Mouse (Mus musculus): ENCODE data around the gene Gm5678. TPM values are rescaled to one million over a fixed set of nuclear protein-coding genes. Genes with fewer than 3 reads are reported as not detected.
A peak's percentile ranks its signal among the peaks of the same experiment; 100 is the strongest.

The Gm5678 gene
- polyA plus RNA-seq, 1 experiment from 2014 or later, result not detected

DNA sequence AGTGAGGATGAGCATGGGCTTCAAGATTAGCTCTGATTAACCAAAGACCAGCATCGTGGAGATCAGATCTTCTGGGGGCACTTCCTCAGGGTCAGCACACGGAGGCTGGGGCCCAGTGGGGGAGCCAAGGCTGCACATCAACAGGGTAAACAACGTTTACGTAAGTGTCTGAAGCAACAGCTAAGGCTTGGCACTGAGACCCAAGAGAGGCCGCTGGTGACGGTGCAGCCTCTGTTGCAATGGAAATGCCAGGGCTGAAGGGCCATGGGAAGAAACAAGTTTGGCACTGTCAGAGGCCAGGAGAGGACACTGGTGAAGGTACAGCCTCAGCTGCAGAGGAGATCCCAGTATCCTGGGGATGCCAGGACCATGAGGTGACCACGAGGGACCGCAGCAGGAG, 34.5 kb upstream of the Gm5678 start:
- no peak overlapping the region for H3K4me3 ChIP-seq
- H3K4me2 ChIP-seq, result no peak overlapping the region
- no peak overlapping the region for H3K27ac ChIP-seq (replicated peaks)
- peaks cover under 1% of the 10 kb centered on the region for H3K4me1 ChIP-seq
- H3K9me3 ChIP-seq, result no peaks in the 10 kb centered on the region
- H3K27me3 ChIP-seq (replicated peaks), result no peaks in the 10 kb centered on the region
- 87% methylated on average over 8 of the region's 8 CpGs for WGBS
- peaks cover 61% of the 10 kb centered on the region for H3K36me3 ChIP-seq
- no peak for ATAC-seq (ENCODE audit: extremely low read depth, insufficient number of reproducible peaks, low FRiP score, low TSS enrichment)
- no peak overlapping the region for H3K9ac ChIP-seq

DNA sequence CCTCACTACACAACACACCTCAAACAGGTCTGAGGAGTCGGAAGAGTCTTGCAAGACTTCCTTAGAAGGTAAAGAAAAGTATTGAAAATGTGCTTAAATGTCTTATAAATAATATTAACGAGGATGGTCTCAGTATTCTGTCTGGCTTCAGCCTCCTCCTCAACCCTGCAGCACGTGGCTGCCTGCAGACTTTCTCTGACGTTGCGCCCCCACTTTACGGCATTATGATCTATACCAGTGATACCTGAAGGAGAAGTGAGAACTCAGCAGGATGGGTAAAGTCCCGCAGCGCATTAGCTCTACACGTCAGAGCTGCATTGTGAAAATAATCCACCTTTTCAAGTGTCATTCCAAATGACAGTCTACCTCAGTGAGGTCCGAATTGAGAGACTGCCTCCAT, 33.4 kb upstream of the Gm5678 start:
- Histone ChIP-seq H3K9me3 (no peaks in the 10 kb centered on the region), H3K4me2 (no peak overlapping the region), H3K9ac (no peak overlapping the region), H3K4me3 (no peak overlapping the region), H3K4me1 (no peaks in the 10 kb centered on the region), H3K36me3 (peaks cover 65% of the 10 kb centered on the region), H3K27ac (replicated peaks) (no peak overlapping the region), H3K27me3 (replicated peaks) (no peaks in the 10 kb centered on the region)
- 91% methylated on average over 10 of the region's 10 CpGs for whole genome bisulfite sequencing
- no peak for ATAC-seq (ENCODE audit: extremely low read depth, insufficient number of reproducible peaks, low FRiP score, low TSS enrichment)

DNA sequence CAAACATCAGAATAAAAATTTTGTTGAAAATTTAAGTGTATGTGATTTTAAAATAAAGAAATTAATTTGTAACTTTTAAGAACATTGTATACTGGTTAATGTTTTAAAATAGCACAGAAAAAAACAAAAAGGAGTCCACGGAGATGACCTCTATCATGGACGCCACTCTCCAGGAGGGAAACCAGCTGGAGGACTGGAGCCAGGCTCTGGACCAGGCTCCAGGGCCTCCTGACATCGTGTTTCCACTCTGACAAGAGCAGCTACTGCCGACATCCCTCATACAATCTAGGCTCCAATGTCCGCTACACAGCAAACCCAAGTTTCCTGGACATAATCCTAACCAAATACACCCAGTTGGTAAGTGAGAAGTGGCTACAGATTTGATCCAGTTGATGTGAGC, 32.1 kb upstream of the Gm5678 start:
- no peak overlapping the region for H3K27ac ChIP-seq (replicated peaks)
- no peak for ATAC-seq (ENCODE audit: extremely low read depth, insufficient number of reproducible peaks, low FRiP score, low TSS enrichment)
- H3K27me3 ChIP-seq (replicated peaks), result no peaks in the 10 kb centered on the region
- WGBS, result 75% methylated on average over 5 of the region's 5 CpGs
- no peak overlapping the region for H3K4me3 ChIP-seq
- H3K4me1 ChIP-seq, result no peaks in the 10 kb centered on the region
- H3K36me3 ChIP-seq, result peaks cover 52% of the 10 kb centered on the region
- no peak overlapping the region for H3K9ac ChIP-seq
- H3K4me2 ChIP-seq, result no peak overlapping the region
- H3K9me3 ChIP-seq, result no peaks in the 10 kb centered on the region

DNA sequence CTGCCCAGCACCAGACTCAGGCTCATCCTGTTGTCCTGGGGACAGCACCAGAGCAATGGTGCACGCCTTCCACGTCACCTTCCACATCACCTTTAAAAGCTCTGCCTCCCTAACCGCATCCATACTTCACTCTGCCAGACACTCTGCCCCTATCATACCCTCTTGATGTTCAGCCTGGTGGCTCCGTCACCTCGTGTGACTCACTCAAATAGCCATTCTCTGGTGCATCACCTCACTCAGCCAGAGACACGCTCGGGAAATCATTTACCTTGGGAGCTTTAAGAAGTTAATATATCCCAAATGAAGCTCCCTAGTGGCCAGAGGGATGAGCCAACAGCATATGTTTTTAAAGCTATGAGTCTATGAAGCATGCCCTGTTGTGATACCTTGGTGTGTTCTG, 31.1 kb upstream of the Gm5678 start:
- Histone ChIP-seq H3K27me3 (replicated peaks) (no peaks in the 10 kb centered on the region), H3K36me3 (peaks cover 47% of the 10 kb centered on the region), H3K27ac (replicated peaks) (no peak overlapping the region), H3K9me3 (no peaks in the 10 kb centered on the region), H3K9ac (no peak overlapping the region), H3K4me1 (no peaks in the 10 kb centered on the region), H3K4me2 (no peak overlapping the region), H3K4me3 (no peak overlapping the region)
- no peak for ATAC-seq (ENCODE audit: extremely low read depth, insufficient number of reproducible peaks, low FRiP score, low TSS enrichment)
- 88% methylated on average over 7 of the region's 7 CpGs for WGBS

DNA sequence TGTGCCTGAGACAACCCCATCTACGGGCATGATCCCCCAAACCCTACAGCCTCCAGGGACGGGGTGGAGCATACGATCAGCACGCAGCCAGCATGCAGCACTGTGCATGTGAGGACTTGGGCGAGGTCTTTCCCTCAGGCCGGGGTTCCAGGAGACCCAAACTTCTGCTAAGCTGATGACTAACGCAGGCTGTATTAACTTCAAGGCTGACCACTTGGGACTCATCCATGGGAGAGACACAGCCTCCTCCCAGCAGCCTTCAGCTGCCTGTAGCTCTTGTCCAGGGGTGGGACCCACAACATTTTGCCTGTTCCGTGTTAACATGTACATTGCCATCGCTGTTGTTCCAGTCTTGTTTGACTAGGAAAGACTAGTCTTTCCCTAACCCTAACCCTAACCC, 30.3 kb upstream of the Gm5678 start:
- no peaks in the 10 kb centered on the region for H3K4me1 ChIP-seq
- WGBS, result 93% methylated on average over 9 of the region's 9 CpGs

DNA sequence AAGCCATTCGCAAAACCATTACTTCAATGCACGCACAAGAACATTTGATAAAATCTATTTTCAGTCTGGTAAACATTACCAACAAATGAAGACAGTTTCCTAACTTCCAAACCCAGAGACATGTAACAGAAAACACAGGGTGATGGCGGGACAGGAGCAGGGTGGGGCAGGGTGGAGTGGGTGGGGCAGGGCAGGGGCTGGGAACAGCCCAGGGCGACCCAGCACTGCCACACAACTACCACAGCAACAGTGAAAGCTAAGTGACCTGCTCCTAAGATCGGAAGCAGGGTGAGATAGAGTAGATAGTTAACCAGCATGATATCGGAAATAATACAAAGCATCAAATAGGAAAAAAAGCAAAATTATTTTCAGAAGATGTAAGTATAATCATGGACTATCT, 28.4 kb upstream of the Gm5678 start:
- H3K27me3 ChIP-seq (replicated peaks), result no peaks in the 10 kb centered on the region
- H3K4me3 ChIP-seq, result no peak overlapping the region
- no peak overlapping the region for H3K4me2 ChIP-seq
- 82% methylated on average over 6 of the region's 6 CpGs for WGBS
- ATAC-seq (ENCODE audit: extremely low read depth, insufficient number of reproducible peaks, low FRiP score, low TSS enrichment), result no peak
- no peaks in the 10 kb centered on the region for H3K9me3 ChIP-seq
- H3K9ac ChIP-seq, result no peak overlapping the region
- H3K4me1 ChIP-seq, result peaks cover 4% of the 10 kb centered on the region
- no peak overlapping the region for H3K27ac ChIP-seq (replicated peaks)
- peaks cover 33% of the 10 kb centered on the region for H3K36me3 ChIP-seq

More for the DNA sequence above, 30.3 kb upstream of the Gm5678 start:
- H3K27me3 ChIP-seq (replicated peaks), result no peaks in the 10 kb centered on the region
- no peaks in the 10 kb centered on the region for H3K9me3 ChIP-seq
- no peak overlapping the region for H3K4me3 ChIP-seq
- ATAC-seq (ENCODE audit: extremely low read depth, insufficient number of reproducible peaks, low FRiP score, low TSS enrichment), result no peak
- H3K36me3 ChIP-seq, result peaks cover 46% of the 10 kb centered on the region
- no peak overlapping the region for H3K9ac ChIP-seq
- H3K27ac ChIP-seq (replicated peaks), result no peak overlapping the region
- no peak overlapping the region for H3K4me2 ChIP-seq

DNA sequence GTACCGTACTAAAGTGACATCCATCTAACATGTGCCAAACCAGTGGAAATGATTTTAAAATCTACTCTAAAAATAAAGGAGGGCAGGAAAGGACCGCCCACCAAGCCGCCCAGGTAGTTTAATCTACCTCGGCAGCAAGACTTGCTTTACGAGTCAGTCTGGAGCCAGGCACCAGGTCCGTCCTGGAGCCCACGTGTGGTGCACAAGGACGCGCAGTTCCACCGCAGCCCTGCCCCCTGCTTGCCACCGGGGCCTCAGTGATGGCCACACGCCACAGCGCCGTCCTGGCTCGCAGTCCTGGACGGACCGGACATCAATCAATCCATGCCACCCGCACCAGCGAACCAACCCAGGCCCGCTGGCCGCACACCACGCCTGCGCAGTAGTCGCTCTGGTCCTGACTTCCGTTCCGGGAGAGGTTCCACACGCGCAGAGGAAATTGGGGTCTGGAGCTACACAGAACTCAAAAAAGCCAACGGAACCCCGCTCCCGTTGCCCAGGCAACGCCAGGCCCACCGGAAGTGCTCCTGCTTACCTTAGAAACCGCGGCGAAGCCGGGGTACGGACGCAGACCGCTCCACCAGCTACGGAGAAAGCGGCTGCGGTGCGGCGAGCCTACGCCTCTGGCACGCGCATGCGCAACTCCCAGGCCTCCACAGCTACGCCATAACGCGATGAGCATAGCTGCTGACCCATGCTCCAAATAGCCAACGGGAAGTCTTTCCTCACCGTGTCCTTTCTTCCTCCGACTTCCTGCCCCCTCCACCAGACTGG, 24.3 kb upstream of the Gm5678 start, which contains the start of gene Setd4:
Gene Setd4 (minus strand): TSS at position 625 of the 774 bp plus-strand sequence.
- peaks cover 19% of the 10 kb centered on the region for H3K4me1 ChIP-seq
- H3K4me3 ChIP-seq, result peak within 1 kb of the TSS; percentile 72
- H3K27me3 ChIP-seq (replicated peaks), result no peaks in the 10 kb centered on the region; the same call in 1 of the 2 replicates
- H3K9ac ChIP-seq, result peak within 1 kb of the TSS; percentile 85
- peaks cover 8% of the 10 kb centered on the region for H3K36me3 ChIP-seq
- peak; percentile 81 for ATAC-seq (ENCODE audit: extremely low read depth, insufficient number of reproducible peaks, low FRiP score, low TSS enrichment)
- H3K27ac ChIP-seq (replicated peaks), result peak within 1 kb of the TSS; percentile 88
- peak within 1 kb of the TSS; percentile 85 for H3K4me2 ChIP-seq
- 1% methylated on average over 55 of the region's 55 CpGs for WGBS
- no peaks in the 10 kb centered on the region for H3K9me3 ChIP-seq

DNA sequence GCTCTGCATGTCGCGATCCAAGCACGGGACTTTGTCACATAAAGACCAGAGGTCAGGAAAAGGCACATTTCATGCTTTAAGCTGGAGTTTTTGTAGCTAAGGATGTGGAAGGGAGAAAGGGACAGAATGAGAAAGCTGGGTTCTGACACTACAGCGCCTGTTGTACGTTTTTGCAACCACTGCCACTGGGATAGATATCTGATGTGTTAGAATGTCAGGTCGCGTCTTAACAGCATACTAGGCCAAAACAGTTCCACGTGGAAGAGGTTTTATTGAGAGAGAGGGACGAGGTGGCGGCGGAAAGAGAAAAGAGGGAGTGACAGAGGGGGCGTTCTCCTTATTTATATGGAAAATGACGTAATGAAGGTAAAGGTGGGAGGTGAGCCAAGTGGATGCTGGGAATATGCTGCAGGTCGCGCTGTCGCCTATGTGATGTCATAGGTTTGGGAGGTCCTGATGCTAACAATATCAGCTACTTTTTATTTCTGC, 23.4 kb upstream of the Gm5678 start:
- ATAC-seq (ENCODE audit: extremely low read depth, insufficient number of reproducible peaks, low FRiP score, low TSS enrichment), result no peak
- H3K4me2 ChIP-seq, result peak overlapping the region; percentile 85
- 3% methylated on average over 16 of the region's 16 CpGs for WGBS
- no peaks in the 10 kb centered on the region; the same call in 1 of the 2 replicates for H3K27me3 ChIP-seq (replicated peaks)
- H3K9me3 ChIP-seq, result no peaks in the 10 kb centered on the region
- peaks cover 6% of the 10 kb centered on the region; the same call in 1 of the 2 replicates for H3K36me3 ChIP-seq
- H3K4me3 ChIP-seq, result peak overlapping the region; percentile 72
- peak overlapping the region; percentile 88 for H3K27ac ChIP-seq (replicated peaks)
- H3K4me1 ChIP-seq, result peaks cover 23% of the 10 kb centered on the region
- H3K9ac ChIP-seq, result peak overlapping the region; percentile 85

DNA sequence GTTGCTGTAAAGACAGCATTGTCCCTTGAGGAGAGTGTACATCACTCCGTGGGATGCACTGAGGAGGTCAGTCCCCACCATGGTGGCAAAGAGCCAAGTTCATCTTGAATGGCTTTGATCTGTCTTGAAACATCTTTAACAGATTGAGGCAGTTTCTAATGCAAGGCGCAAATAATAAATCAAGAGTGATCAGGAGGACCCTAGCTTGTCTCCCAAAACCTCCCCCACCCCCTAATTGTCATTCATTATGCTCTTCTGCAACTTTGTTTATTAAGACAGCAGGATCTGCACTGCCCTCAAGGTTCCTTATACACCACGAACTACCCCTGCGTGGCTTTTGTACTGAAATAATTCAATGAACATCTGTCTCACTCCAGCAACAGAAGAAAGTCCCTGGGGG, 22.3 kb upstream of the Gm5678 start, which contains the start of gene Cbr1:
Gene Cbr1 (plus strand): TSS at position 301 of the 400 bp plus-strand sequence.
- no peak for ATAC-seq (ENCODE audit: extremely low read depth, insufficient number of reproducible peaks, low FRiP score, low TSS enrichment)
- Histone ChIP-seq H3K4me1 (peaks cover 23% of the 10 kb centered on the region), H3K27me3 (replicated peaks) (no peaks in the 10 kb centered on the region; the same call in 1 of the 2 replicates), H3K36me3 (peaks cover 16% of the 10 kb centered on the region), H3K9me3 (no peaks in the 10 kb centered on the region), H3K27ac (replicated peaks) (0 out of 2 replicates have a peak within 1 kb of the TSS, but pooled peaks have one; percentile 88), H3K4me3 (peak within 1 kb of the TSS; percentile 72), H3K4me2 (peak within 1 kb of the TSS; percentile 85), H3K9ac (peak within 1 kb of the TSS; percentile 85)
- 74% methylated on average over 4 of the region's 4 CpGs for WGBS

DNA sequence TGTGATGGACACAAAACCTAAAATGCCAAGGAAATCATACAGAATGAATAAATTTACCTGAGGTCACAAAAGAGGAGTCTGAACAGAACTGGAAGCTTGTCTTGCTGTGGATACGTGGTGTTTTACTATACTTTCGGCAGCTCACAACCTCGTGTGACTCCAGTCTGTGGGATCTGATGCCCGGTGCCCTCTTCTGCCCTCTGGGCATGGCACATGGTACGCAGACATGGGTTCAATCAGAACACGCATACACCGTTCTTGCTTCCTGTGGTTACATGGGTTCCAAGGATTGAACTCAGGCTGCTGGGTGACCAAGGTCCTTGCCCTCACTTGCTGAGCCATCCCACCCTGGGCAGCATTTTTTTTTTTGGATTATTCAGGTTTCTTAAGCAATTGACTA, 21.8 kb upstream of the Gm5678 start:
- 83% methylated on average over 7 of the region's 7 CpGs for WGBS

DNA sequence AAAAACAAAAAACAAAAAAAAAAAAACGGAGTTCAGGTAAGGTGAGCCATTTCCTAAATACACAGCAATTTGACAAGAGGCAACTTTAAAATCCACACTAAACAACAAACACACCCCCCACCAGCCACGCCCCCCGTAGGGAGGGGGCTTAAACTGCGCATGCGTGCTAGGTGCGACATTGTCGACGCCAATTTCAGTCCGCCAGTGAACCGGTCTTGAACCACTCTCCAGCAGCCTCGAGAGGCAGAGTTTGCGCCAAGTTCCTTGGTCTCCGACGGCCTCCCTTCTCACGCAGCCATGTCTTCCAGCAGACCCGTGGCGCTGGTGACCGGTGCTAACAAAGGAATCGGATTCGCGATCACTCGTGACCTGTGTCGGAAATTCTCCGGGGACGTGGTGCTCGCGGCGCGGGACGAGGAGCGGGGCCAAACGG, 20.2 kb upstream of the Gm5678 start:
- H3K4me1 ChIP-seq, result peaks cover 23% of the 10 kb centered on the region
- H3K4me3 ChIP-seq, result peak overlapping the region; percentile 77
- H3K36me3 ChIP-seq, result peaks cover 33% of the 10 kb centered on the region
- no peaks in the 10 kb centered on the region; the same call in 1 of the 2 replicates for H3K27me3 ChIP-seq (replicated peaks)
- peak overlapping the region; percentile 79 for H3K27ac ChIP-seq (replicated peaks)
- H3K9me3 ChIP-seq, result no peaks in the 10 kb centered on the region
- peak overlapping the region; percentile 87 for H3K9ac ChIP-seq
- WGBS, result 0% methylated on average over 32 of the region's 32 CpGs
- peak; percentile 59; the same call in 1 of the 2 replicates for ATAC-seq (ENCODE audit: extremely low read depth, insufficient number of reproducible peaks, low FRiP score, low TSS enrichment)
- peak overlapping the region; percentile 79 for H3K4me2 ChIP-seq

More for the DNA sequence above, 21.8 kb upstream of the Gm5678 start:
- Histone ChIP-seq H3K36me3 (peaks cover 22% of the 10 kb centered on the region), H3K27me3 (replicated peaks) (no peaks in the 10 kb centered on the region; the same call in 1 of the 2 replicates), H3K4me3 (no peak overlapping the region), H3K9ac (no peak overlapping the region), H3K4me1 (peaks cover 23% of the 10 kb centered on the region), H3K27ac (replicated peaks) (no peak overlapping the region), H3K9me3 (no peaks in the 10 kb centered on the region), H3K4me2 (no peak overlapping the region)
- no peak for ATAC-seq (ENCODE audit: extremely low read depth, insufficient number of reproducible peaks, low FRiP score, low TSS enrichment)
